Mouse (Mus musculus): ENCODE measurements around the gene Fgfr2. TPM values are rescaled to one million over a fixed set of nuclear protein-coding genes. Genes with fewer than 3 reads are reported as not detected.

Fgfr2 gene
- polyA plus RNA-seq, 1 experiment, result 1.7 TPM

DNA sequence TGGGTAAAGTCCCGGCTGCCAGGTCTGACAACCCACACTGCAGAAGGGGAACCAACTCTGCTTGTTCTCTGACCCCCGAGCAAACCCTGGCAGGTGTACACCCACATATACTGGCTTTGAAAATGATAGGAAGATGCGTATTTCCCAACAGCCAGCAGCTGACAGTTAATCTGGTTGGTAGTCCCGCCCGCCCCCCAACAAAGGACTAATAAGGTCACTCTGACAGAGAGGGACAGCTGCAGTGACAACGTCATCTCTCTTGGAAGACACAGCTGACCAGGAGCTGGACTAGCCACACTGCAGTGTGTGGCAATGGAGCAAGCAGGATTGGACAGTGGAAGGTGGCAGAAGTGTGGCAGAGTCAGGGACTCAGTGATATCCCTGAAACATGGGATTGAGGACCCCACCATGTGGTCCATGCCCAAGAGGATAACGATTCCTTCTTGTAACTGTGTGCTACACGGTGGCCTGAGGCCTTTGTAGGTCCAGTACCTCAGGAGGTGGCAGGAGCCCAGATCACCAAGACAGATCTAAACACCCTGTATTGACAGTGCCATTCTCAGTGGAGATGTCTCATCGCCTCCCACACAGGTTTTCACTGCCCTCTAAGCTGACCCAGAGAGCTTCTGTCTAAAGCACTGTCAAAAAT is 130.1 kb downstream of the Fgfr2 start:
- H3ac ChIP-seq (ENCODE audit: control insufficient read depth, insufficient read length, low read depth), result no peak overlapping the region
- H3K36me3 ChIP-seq (ENCODE audit: control insufficient read depth, insufficient read depth), result peaks cover 81% of the 10 kb centered on the region

DNA sequence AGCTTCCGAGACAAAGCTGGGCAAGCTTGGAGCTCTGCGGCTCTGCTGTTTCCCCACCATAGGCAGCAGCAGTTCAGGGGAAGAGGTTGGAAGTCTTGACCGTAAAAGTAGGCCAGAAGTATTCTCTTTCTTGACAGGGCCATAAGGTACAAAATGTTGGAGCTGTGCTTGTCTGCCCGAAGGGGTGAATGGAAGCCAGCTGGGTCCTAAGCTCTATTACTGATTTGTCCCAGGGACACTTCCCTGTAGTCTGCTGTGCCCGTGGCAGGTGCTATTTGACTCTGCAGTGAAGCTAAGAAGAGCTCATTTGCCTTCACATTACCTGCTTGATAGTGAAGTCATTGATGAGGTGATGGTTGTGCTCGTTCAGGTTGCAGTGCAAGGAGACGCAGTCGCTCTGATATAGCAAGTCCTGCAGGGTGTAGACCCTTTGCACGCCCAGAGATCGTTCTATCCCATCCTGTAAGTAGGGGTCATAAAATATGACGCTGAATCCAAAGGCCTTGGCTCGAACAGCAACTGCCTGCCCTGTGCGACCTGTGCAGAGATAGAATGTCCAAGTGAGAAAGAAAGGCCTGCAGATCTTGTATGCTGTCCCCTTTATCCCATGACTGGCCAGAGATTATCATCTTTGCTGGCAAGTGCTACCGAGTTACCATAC is 131.8 kb downstream of the Fgfr2 start:
- H3K36me3 ChIP-seq (ENCODE audit: control insufficient read depth, insufficient read depth), result peaks cover 73% of the 10 kb centered on the region
- no peaks in the 10 kb centered on the region for H3K27me3 ChIP-seq (ENCODE audit: control insufficient read depth, insufficient read depth, insufficient read length)
- H3K79me2 ChIP-seq (ENCODE audit: control insufficient read depth, insufficient read depth), result no peaks in the 10 kb centered on the region
- no peak for TF ChIP-seq MYOD1 (IDR thresholded peaks at IDR 0.05; ENCODE audit: control insufficient read depth, insufficient read length, low read depth)
- no peak for TF ChIP-seq MYOG (IDR thresholded peaks at IDR 0.05; ENCODE audit: control insufficient read depth, extremely low read depth, insufficient read length)
- TF ChIP-seq FOSL1 (IDR thresholded peaks at IDR 0.05; ENCODE audit: insufficient read depth, low read length, poor library complexity, severe bottlenecking), result no peak
- TF ChIP-seq USF1 (IDR thresholded peaks at IDR 0.05; ENCODE audit: low read depth), result no peak
- TF ChIP-seq CEBPB (IDR thresholded peaks at IDR 0.05; ENCODE audit: low read depth), result no peak
- no peak for TF ChIP-seq CTCF (IDR thresholded peaks at IDR 0.05; ENCODE audit: control insufficient read depth, insufficient read depth, insufficient read length)
- no peak for TF ChIP-seq MAX (IDR thresholded peaks at IDR 0.05)
- no peaks in the 10 kb centered on the region for H3K79me3 ChIP-seq (ENCODE audit: low read depth)
- no peak overlapping the region for H3ac ChIP-seq (ENCODE audit: control insufficient read depth, insufficient read length, low read depth)
- H3K4me3 ChIP-seq (ENCODE audit: insufficient read depth, poor library complexity, severe bottlenecking), result no peak overlapping the region

More for the DNA sequence above, 130.1 kb downstream of the Fgfr2 start:
- H3K79me3 ChIP-seq (ENCODE audit: low read depth), result no peaks in the 10 kb centered on the region
- H3K4me3 ChIP-seq (ENCODE audit: insufficient read depth, poor library complexity, severe bottlenecking), result no peak overlapping the region
- no peak for TF ChIP-seq CEBPB (IDR thresholded peaks at IDR 0.05; ENCODE audit: low read depth)
- TF ChIP-seq MYOD1 (IDR thresholded peaks at IDR 0.05; ENCODE audit: control insufficient read depth, insufficient read length, low read depth), result peak; percentile 61
- H3K79me2 ChIP-seq (ENCODE audit: control insufficient read depth, insufficient read depth), result no peaks in the 10 kb centered on the region
- no peaks in the 10 kb centered on the region for H3K27me3 ChIP-seq (ENCODE audit: control insufficient read depth, insufficient read depth, insufficient read length)

- TF ChIP-seq MYOD1 (IDR thresholded peaks at IDR 0.05; ENCODE audit: control insufficient read depth, insufficient read length, low read depth) (no peak), MAX (IDR thresholded peaks at IDR 0.05) (no peak), CTCF (IDR thresholded peaks at IDR 0.05; ENCODE audit: control insufficient read depth, insufficient read depth, insufficient read length) (no peak), MYOG (IDR thresholded peaks at IDR 0.05; ENCODE audit: control insufficient read depth, extremely low read depth, insufficient read length) (no peak), CEBPB (IDR thresholded peaks at IDR 0.05; ENCODE audit: low read depth) (no peak), USF1 (IDR thresholded peaks at IDR 0.05; ENCODE audit: low read depth) (no peak), FOSL1 (IDR thresholded peaks at IDR 0.05; ENCODE audit: insufficient read depth, low read length, poor library complexity, severe bottlenecking) (no peak)
- H3K79me3 ChIP-seq (ENCODE audit: low read depth), result no peaks in the 10 kb centered on the region
- H3K4me3 ChIP-seq (ENCODE audit: insufficient read depth, poor library complexity, severe bottlenecking), result no peak overlapping the region
- H3K79me2 ChIP-seq (ENCODE audit: control insufficient read depth, insufficient read depth), result no peaks in the 10 kb centered on the region
- H3ac ChIP-seq (ENCODE audit: control insufficient read depth, insufficient read length, low read depth), result no peak overlapping the region
- H3K36me3 ChIP-seq (ENCODE audit: control insufficient read depth, insufficient read depth), result peaks cover 66% of the 10 kb centered on the region
- H3K27me3 ChIP-seq (ENCODE audit: control insufficient read depth, insufficient read depth, insufficient read length), result no peaks in the 10 kb centered on the region
Measured at GRCm38 (mm10) chr7:132989839-132990238, 133.3 kb downstream of the Fgfr2 start.

- H3K36me3 ChIP-seq (ENCODE audit: control insufficient read depth, insufficient read depth), result peaks cover 30% of the 10 kb centered on the region
Measured at GRCm38 (mm10) chr7:132982639-132983038, 140.5 kb downstream of the Fgfr2 start.

DNA sequence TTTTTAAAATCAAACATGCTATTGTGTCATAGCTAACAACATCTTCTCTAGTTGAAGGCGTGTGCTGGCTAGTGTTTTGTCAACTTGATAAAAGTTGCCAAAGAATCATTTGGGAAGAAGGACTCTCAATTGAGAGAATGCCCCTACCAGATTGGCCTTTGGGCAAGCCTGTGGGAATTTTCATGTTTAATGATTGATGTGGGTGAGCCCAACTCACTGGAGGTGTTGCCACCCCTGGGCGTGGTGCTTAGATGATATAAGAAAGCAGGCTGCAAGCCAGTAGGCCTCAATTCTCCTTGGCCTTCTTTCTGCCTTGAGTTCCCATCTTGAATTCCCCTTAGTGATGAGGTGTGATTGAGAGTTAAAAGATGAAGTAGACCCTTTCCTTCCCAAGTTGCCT is 145.2 kb downstream of the Fgfr2 start:
- no peak overlapping the region for H3ac ChIP-seq (ENCODE audit: control insufficient read depth, insufficient read length, low read depth)
- H3K79me3 ChIP-seq (ENCODE audit: low read depth), result peaks cover 3% of the 10 kb centered on the region
- no peak overlapping the region for H3K4me3 ChIP-seq (ENCODE audit: insufficient read depth, poor library complexity, severe bottlenecking)
- no peaks in the 10 kb centered on the region for H3K27me3 ChIP-seq (ENCODE audit: control insufficient read depth, insufficient read depth, insufficient read length)
- H3K79me2 ChIP-seq (ENCODE audit: control insufficient read depth, insufficient read depth), result peaks cover 5% of the 10 kb centered on the region
- H3K36me3 ChIP-seq (ENCODE audit: control insufficient read depth, insufficient read depth), result peaks cover 16% of the 10 kb centered on the region
- TF ChIP-seq FOSL1 (IDR thresholded peaks at IDR 0.05; ENCODE audit: insufficient read depth, low read length, poor library complexity, severe bottlenecking) (no peak), MAX (IDR thresholded peaks at IDR 0.05) (no peak), MYOD1 (IDR thresholded peaks at IDR 0.05; ENCODE audit: control insufficient read depth, insufficient read length, low read depth) (no peak), CTCF (IDR thresholded peaks at IDR 0.05; ENCODE audit: control insufficient read depth, insufficient read depth, insufficient read length) (no peak), USF1 (IDR thresholded peaks at IDR 0.05; ENCODE audit: low read depth) (no peak), MYOG (IDR thresholded peaks at IDR 0.05; ENCODE audit: control insufficient read depth, extremely low read depth, insufficient read length) (no peak), CEBPB (IDR thresholded peaks at IDR 0.05; ENCODE audit: low read depth) (no peak)

More at GRCm38 (mm10) chr7:132982639-132983038, 140.5 kb downstream of the Fgfr2 start:
- peaks cover 2% of the 10 kb centered on the region for H3K79me3 ChIP-seq (ENCODE audit: low read depth)
- peaks cover 5% of the 10 kb centered on the region for H3K79me2 ChIP-seq (ENCODE audit: control insufficient read depth, insufficient read depth)
- H3K4me3 ChIP-seq (ENCODE audit: insufficient read depth, poor library complexity, severe bottlenecking), result no peak overlapping the region
- no peak for TF ChIP-seq USF1 (IDR thresholded peaks at IDR 0.05; ENCODE audit: low read depth)
- no peak for TF ChIP-seq CEBPB (IDR thresholded peaks at IDR 0.05; ENCODE audit: low read depth)
- no peak for TF ChIP-seq FOSL1 (IDR thresholded peaks at IDR 0.05; ENCODE audit: insufficient read depth, low read length, poor library complexity, severe bottlenecking)
- no peak for TF ChIP-seq CTCF (IDR thresholded peaks at IDR 0.05; ENCODE audit: control insufficient read depth, insufficient read depth, insufficient read length)
- no peak for TF ChIP-seq MYOG (IDR thresholded peaks at IDR 0.05; ENCODE audit: control insufficient read depth, extremely low read depth, insufficient read length)
- TF ChIP-seq MAX (IDR thresholded peaks at IDR 0.05), result no peak
- TF ChIP-seq MYOD1 (IDR thresholded peaks at IDR 0.05; ENCODE audit: control insufficient read depth, insufficient read length, low read depth), result no peak
- H3K27me3 ChIP-seq (ENCODE audit: control insufficient read depth, insufficient read depth, insufficient read length), result no peaks in the 10 kb centered on the region
- no peak overlapping the region for H3ac ChIP-seq (ENCODE audit: control insufficient read depth, insufficient read length, low read depth)
